Mouse (Mus musculus) adipocyte (in vitro differentiated cells): ENCODE data around the gene Rsg1.

Experiments
- DNase-seq: peaks from one replicate; pipeline ENCODE4 v3.0.0-alpha.2; 2016; ENCODE audit warnings: low spot score

Rsg1 gene

DNA sequence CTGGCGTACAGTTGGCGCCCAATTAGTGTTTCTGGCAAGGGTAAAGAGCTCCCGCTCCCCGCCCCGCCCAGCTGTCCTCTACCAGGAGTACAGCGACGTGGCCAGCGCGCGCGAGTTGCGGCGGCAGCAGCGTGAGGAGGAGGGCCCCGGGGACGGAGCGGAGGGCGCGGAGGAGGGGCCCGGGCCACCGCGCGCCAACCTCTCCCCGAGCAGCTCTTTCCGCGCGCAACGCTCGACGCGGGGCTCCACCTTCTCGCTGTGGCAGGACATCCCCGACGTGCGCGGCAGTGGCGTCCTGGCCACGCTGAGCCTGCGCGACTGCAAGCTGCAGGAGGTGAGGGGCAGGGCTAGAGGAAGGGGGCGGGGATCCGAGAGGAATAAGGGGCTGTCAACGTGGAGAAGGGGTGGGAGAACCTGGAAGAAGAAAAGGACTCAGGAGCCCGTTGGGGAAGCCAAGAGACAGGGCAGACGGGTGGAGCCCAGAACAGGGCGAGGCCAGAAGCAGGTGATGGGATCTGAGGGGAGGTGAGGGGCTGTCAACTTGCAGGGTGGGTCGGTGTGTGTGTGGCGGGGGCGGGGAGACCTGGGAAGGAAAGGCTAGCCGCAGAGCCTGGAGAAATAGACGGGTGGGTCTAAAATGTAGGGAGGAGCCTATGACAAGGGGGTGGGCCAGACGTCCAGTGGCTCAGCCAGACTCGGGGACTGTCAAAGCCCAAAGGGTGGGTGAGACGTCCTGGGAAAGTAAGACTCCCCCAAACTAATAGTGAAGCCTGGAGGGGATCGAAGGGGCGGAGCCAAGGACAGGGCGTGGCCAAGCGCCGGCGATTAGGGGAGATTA is 34.2 kb downstream of the Rsg1 start:
- DNase-seq: no peak

- DNase-seq: no peak
Observed at GRCm38 (mm10) chr4:141248614-141248978, 34.8 kb downstream of the Rsg1 start.

GRCm38 (mm10) chr4:141249383-141249782 is 35.6 kb downstream of the Rsg1 start:
- DNase-seq: no peak

DNA sequence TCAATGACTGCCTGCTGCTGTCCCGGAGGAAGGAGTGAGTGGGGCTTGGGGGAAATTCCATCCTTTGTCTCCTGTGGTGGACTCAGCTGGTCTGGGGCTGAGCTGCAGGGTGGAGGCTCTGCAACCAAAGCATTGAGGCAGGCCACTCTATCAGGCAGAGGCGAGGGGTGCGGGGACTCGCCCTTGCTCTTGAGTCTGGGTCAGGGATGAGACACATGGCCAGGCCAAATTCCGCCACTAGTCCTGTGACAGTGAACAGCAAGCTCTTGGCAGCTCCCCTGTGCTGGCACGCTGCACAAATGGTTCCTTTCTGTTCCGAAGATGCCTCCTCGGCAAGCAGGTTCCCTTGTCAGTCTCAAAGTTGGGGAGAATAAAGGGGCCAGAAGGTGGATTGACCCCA is 37.3 kb downstream of the Rsg1 start:
- DNase-seq: no peak

DNA sequence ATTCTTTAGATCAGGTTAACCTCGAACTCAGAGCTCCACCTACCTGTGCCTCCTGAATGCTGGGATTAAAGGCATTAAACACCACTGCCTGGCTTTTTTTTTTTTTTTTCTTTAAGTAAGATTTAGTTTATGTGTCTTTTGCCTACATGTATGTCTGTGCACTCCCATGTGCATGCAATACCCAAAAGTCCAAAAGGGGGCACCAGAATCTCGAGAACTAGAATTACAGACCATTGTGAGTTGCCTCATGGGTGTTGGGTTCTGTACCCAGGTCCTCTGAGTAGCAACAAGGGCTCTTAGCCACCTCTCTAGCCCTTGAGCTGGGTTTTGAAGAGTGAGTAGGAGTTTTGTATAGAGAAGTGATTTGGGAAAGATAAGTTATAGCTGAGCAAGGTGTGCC is 38.9 kb downstream of the Rsg1 start:
- DNase-seq: no peak

GRCm38 (mm10) chr4:141254234-141254633 is 40.5 kb downstream of the Rsg1 start:
- no peak for DNase-seq

DNA sequence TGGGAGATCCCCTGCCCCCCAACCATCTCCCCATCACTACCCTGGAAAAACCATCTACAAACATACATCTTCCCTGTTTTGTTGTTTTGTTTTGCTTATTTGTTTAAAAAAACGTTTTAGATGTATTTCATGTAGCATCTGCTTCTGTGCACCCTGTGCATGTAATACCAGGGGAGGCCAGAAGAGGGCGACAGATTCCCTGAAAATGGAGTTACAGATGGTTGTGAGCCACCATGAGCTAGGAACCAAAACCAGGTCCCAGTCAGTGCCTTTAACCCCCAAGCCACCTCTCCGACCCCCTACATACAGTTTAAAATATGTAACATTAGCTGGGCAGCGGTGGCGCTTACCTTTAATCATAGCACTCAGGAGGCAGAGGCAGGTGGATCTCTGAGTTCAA is 43.7 kb downstream of the Rsg1 start:
- no peak for DNase-seq

DNA sequence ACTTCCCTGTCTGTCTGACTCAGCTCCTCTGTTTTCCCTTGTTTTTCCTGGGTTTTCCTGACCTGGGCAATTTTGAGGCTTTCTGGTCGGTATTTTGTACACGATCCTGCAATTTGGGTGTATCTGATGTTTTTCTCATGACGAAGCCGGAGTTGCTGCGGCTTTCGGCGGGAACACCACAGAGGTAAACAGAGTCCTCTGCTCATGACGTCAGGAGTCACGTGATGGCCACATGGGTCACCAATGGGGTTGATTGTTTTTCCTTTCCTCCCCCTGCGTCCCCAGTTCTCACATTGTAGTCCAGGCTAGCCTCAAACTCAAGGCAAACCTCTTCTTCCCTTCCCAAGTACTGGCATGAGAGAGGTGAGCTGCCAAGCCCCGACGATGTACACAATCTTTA is 45.7 kb downstream of the Rsg1 start:
- DNase-seq: no peak

DNA sequence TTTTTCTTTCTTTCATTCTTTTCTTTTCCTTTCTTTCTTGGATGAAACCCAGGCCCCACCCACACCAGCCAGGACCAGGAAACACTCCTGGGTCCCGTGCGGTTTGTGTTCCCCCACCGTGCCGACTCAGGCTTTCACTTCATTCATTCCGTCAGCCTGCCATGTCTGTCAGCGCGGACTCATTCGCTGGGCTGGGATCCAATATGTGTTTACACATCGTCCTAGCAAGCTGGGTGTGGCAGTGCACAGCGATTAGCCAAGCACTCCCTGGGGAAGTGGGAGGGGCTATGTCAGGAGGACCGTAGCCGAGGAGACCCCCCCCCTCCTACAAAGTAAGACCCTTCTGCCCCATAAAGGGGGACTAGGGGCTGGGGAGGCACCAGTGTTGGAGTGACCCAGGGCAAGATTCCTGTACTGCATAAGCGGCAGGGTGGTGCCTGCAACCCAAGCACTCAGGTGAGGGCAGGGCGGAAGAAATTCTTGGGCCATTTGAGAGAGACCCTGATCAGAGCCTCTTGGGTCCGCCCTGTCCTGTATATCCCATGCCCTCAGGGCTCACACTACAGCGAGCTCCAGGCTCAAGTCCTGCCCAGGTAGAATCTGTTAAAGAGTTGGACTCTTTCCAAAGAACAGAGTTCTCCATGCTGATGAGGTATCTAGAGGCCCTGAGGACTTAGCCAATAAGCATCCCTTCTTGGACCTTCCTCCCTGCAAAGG is 46.4 kb downstream of the Rsg1 start:
- DNase-seq: peak; percentile 84

DNA sequence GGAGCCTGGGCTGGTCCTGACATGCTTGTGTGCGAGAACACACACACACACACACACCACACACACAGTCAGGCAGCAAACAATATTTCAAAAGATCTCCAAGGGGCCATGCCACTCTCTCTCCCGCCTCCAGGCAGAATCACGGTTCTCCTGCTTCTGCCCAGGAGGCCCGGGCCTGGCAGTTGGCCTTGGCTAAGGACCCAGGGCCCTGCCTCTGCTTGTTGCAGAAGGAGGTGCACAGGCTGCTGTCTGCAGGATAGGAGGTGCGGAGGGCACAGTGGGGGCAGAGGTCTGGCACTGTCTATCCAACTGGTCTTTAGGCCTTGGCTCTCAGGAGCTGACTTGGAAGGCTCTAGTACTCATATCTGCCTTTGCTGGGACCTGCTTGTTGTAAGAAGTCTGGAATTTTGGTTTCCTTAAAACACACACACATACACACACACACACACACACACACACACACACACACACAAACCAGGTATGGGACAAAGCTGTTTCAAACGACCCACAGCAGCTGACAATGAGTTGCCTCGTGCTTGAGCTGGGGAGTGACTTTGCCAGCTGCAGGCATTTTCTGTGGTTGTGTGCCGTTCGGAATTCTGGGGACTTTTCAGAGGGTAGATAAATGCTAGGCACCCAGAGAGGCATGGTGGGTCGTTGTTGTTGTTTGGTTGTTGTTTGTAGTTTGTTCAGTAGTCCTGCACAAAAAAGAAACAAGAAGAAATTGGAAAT is 49.3 kb downstream of the Rsg1 start:
- peak; percentile 62 for DNase-seq

DNA sequence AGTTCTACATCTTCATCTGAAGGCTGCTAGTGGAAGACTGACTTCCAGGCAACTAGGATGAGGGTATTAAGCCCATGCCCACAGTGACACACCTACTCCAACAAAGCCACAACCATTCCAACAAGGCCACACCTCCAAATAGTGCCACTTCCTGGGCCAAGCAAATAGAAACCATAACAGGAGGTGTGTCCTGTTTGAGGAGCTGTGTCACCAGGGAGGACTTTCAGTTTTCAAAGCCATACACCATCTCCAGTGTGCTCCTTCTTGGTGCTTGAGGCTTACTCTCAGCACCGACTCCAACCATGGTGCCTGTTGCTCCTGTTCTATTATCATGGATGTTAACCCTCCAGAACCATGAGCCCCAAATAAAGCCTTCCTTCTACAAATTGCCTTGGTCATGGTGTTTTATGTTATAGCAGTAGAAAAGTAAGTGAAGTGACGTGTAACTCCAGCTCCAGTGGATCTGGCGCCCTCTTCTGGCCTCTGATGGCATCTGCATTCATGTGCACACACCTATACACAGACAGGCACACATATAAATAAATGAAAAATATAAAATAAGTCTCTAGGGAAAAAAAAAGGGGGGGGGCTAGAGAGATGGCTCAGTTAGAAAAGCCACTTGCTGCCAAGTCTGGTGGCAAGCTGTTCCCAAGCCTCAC is 52.4 kb downstream of the Rsg1 start:
- no peak for DNase-seq

DNA sequence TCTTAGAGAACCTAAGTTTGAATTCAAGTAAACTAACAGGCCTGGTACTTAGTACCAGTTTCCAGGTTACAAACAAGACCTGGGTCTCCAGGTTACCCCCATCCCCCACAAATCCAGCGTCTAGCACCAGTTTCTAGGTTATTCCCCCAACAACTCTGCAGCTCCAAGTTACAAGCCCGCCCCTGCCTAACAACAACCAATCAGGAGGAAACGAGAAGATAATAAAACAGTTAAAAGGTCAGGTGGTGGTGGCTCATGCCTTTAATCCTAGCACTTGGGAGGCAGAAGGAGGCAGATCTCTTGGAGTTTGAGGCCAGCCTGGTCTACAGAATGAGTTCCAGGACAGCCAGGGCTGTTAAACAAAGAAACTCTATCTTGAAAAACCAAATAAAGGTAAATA is 53.5 kb downstream of the Rsg1 start:
- DNase-seq: no peak

DNA sequence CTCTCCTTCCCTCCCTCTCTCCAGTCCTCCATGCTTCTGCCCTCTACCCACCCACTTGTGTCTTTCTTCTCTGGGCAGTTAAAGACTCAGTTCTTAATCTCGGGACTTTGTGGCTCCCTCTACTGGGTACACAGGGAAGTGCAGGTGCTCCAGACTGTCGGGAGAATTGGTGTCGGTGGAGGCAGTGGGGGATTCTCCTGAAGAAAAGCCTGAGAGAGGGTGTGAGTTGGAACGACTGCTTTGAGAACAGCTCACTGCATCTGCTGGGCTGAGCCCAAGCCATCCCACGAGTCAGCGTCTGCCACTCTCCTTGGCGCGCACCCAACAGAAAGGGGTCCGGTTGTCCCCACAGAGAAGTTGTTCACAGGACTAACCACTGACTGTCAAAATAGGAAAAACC is 54.1 kb downstream of the Rsg1 start:
- peak; percentile 67 for DNase-seq

DNA sequence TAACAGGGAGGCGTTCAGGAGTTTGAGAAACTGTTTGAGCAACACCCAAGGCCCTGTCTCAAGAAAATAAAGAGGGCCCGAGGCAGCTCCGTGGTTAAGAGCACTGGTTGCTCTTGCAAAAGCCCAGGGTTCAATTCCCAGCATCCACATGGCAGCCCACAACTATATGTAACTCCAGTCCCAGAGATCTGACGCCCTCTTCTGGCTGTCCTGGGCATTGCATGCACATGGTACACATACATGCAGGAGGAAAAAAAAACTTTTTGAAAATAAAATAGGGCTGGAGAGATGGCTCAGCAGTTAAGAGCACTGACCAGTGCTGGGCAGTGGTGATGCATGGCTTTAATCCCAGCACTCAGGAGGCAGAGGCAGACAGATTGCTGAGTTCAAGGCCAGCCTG is 54.6 kb downstream of the Rsg1 start:
- DNase-seq: no peak

DNA sequence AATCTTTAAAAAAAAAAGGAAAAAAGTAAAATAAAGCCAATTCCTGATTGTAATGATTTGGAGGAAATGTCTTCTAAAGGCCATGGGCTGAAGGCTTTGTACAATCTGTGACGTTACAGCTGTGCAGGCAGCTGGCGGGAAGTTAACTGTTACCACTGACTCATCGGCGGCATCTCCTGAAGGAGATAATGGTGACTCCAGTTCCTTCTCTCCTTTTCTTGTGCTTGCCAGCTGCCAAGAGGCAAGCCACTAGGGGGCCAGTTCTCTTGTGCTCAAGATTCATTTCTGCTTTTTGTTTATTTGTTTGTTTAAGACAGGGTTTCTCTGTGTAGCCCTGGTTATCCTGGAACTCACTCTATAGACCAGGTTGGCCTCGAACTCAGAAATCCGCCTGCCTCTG is 55.3 kb downstream of the Rsg1 start:
- no peak for DNase-seq

- no peak for DNase-seq
Observed at GRCm38 (mm10) chr4:141270201-141270940, 56.6 kb downstream of the Rsg1 start.

GRCm38 (mm10) chr4:141271228-141271627 is 57.5 kb downstream of the Rsg1 start:
- DNase-seq: no peak

DNA sequence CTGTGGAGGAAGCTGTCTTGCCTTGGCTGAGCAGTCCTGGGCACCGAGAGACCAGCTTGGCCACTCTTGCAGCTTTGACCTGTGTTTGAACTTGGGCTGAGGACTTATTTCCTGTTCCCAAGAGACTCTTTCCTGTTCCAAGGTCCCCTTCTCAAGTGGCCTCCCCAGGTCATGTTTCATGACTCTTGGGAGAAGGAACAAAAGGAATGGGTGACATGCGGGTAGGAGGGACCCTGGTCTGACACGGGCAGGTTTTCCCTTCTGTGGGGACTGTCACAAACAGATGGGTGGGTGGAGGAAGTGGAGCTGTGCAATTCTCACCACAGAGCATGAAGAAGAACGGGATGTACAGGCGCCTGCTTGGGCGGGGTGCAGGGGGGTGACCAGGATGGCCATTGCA is 58.0 kb downstream of the Rsg1 start:
- no peak for DNase-seq

DNA sequence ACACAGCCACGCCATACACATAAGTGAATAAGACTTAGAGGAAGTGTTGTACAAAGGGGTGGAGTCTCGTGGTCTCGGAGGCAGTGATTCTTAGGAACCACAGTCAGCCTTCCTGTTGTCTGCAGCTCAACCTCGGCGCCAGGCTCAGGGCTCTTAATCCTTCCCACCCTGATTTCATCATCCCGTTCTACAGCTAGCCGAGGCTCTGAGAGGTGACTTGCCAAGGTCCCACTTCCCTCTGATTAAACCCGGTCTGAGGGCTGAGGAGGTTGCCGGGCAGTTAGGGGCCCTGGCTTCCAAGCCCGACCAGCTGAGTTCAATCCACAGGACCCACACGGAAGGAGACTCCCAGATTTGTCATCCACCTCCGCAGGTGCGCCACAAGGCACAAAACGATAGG is 59.1 kb downstream of the Rsg1 start:
- DNase-seq: no peak

DNA sequence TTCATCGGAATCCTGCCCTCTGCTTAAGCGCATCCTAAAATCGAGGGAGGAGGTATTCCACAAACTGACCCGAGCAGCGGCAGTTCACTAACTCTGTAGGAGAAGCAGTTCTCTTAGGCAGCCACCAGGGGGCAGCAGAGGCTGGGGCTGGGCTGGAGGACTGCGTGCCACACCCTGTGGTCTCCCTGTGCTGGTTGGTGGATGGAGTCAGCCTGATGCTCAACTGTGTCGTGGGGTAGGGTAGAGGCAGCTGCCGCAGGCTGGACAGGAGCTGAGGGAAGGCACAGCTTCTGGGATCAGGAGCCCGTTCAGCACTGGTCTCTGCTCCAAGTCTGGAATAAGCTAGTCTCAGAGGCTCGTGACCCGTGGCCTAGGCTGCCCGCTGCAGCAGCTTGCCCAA is 59.5 kb downstream of the Rsg1 start:
- DNase-seq: peak; percentile 80

DNA sequence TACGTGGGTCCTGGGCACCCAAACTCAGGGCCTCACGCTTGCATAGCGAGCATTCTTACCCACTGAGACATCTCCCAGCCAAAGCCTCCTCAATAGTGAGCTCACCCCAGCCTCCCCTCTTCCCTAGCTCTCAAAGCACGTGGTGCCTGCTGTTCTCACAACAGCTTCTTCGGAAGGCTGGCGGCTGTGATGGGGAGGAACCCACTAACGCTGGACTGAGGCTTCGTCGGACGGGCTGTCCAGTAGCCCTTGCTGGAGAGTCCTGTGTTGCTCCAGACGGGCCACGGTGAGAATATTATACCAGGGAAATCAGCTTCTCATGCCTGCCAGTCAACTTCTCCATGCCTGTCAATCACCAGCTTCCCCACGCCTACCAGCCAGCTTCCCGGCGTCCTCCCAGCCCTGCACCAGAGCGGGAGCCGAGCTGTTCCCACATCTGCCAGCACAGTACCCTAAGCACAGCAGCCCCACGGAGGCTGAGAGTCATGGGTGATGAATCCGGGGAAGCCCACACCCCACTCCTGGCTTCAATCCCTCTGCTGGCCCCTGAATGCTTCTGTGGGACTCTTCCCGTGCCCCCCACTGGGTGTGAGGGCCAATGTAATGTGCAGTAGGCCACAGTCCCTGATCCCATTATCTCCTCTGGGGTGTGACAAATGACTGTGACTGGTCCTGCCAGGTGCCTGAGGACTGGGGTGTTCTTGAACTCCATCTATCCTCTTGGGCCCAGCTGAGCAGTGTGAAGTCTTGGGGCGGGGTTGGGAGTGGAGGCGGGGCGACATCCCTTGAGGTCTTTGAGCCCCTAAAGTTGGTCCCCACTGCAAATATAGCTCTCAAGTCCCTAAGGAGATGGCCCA is 61.0 kb downstream of the Rsg1 start:
- DNase-seq: no peak
